Mouse (Mus musculus) liver, embryonic 12.5 days (tissue): ENCODE results near the gene St3gal3. TPM values are rescaled to one million over a fixed set of nuclear protein-coding genes. Genes with fewer than 3 reads are reported as not detected.

Source experiments
- ATAC-seq: fragments of 200-750 bp; cut with Nextera tagmentation; 2 replicates; pipeline ENCODE4 v1.8.0; 2017; ENCODE audit warnings: moderate number of reproducible peaks, mild to moderate bottlenecking, moderate library complexity
- H3K27ac ChIP-seq: fragments of 300-500 bp; sonication (generic); 2 replicates; pipeline ENCODE4 v1.5.1; 2016; ENCODE audit warnings: mild to moderate bottlenecking
- H3K27me3 ChIP-seq: fragments of 300-500 bp; sonication (generic); replicated peaks from 2 replicates; pipeline ENCODE4 v1.6.1; 2016; ENCODE audit warnings: mild to moderate bottlenecking, moderate library complexity
- H3K36me3 ChIP-seq: fragments of 300-500 bp; sonication (generic); 2 replicates; pipeline ENCODE4 v1.6.1; 2016; ENCODE audit warnings: mild to moderate bottlenecking, moderate library complexity
- H3K4me1 ChIP-seq: fragments of 300-500 bp; sonication (generic); 2 replicates; pipeline ENCODE4 v1.6.1; 2016
- H3K4me2 ChIP-seq: fragments of 300-500 bp; sonication (generic); 2 replicates; pipeline ENCODE4 v1.6.1; 2016; ENCODE audit warnings: mild to moderate bottlenecking, moderate library complexity
- H3K4me3 ChIP-seq: fragments of 300-500 bp; sonication (generic); 2 replicates; pipeline ENCODE4 v1.5.1; 2016; ENCODE audit warnings: mild to moderate bottlenecking, moderate library complexity
- H3K9ac ChIP-seq: fragments of 300-500 bp; sonication (generic); 2 replicates; pipeline ENCODE4 v1.6.1; 2016; ENCODE audit warnings: mild to moderate bottlenecking, moderate library complexity
- H3K9me3 ChIP-seq: fragments of 300-500 bp; sonication (generic); replicated peaks from 2 replicates; pipeline ENCODE4 v1.6.1; 2016; ENCODE audit warnings: mild to moderate bottlenecking, moderate library complexity
- WGBS: fragments of 180-500 bp; shearing (Covaris S2); methylation state at CpG from one replicate; pipeline ENCODE4 v1.1.7; 2016; ENCODE audit not compliant: insufficient replicate concordance; 5-methylcytosine and 5-hydroxymethylcytosine counted together
- polyA plus RNA-seq: library from polyadenylated mRNA; unstranded; fragments of >200 nt; fragmentation: Nextera tagmentation; extraction: Ambion mirVana; gene quantifications from 2 replicates; pipeline ENCODE4 v1.2.1, GENCODE M21; 2016

The St3gal3 gene
- 2.0 and 2.9 TPM in 2 replicates for polyA plus RNA-seq

DNA sequence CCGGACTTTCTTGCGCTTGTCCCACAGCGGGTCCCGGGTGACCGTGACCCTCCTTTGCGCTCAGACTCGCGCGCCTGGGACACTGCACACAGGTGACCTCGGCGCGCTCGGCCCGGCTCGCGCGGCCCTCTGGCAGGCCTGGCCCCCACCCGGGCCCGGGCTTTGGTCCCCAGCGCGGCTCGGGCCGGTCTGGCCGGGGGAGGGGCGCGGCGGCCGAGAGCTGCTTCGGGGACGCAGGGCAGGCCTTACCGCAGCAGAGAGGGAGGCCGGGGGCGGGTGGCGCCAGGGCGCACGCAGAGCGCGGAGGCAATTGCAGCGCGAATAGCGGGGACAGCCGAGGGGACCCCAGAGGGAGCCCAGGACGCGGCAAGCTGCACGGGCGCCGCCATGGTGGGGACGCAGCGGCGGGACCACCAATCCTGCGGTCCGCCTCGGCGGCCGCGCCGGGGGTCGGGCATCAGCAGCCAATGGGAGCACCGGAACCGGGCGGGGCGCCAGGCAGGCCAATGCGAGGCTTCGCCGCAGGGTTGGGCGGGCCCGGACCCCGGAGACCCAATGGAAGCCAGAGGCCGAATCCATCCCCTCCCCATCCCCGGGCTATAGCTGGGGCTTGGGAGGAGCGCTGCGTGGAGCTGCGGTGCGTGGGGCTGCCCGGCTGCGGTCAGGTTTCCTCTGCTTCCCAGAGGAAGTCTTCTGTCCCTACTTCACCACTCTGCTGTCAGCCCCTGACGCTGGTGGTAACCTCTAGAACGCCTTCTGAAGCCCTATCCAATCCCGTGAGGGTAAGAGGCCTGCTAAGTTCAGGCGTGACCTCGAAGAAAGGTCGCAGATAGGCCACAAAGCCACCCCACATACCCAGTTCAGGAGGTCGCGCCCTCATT lies at the start of gene St3gal3:
St3gal3 (minus strand) TSS at position 430 of the 881 bp plus-strand sequence.
- Histone ChIP-seq H3K36me3 (peaks cover 36% of the 10 kb centered on the region), H3K4me3 (peak within 1 kb of the TSS; percentile 98), H3K9me3 (no peaks in the 10 kb centered on the region), H3K4me1 (peaks cover 34% of the 10 kb centered on the region), H3K4me2 (peak within 1 kb of the TSS; percentile 98), H3K27ac (peak within 1 kb of the TSS; percentile 81), H3K9ac (peak within 1 kb of the TSS; percentile 93), H3K27me3 (no peaks in the 10 kb centered on the region)
- WGBS = under 1% methylated on average over 71 of the region's 84 CpGs
- peak; percentile 99 for ATAC-seq

DNA sequence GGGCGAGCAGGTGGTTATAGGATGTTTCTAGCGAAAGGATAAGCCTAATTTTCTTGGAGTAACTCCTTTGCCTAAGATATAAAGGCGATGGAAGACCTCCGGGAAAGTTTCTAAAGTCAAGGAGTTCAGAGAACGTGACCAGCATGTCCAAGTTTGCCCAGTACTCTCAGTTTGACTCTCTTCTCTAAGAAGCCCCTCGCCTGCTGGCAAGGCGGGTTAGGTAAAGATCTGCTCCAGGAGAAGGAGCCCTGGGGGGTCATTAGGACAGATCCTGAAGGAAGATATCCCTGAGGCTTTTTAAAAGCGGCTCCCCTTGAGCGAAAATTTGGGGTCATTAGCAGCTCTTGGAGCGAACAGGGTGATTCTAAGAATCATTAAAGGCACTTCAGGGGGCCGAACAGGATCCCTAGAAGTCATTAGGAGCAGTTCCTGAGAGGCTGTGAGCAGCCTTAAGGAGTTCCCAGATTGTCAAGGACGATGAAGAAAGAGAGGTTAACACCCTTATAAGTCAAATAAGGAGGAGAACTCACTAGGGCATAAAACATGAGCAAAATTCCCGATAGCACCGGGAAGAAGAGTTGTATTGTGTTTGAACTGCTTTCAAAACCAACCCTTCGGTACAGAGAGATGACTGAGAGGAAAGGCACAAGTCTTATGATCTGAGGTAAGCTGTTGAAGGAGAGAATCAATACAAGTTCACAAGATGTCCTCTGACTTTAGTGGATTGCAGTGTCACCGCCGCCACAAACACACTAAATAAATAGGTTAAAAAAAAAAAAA lies 45.8 kb upstream of the St3gal3 start:
- H3K4me2 ChIP-seq = peak overlapping the region; percentile 90
- no peaks in the 10 kb centered on the region for H3K27me3 ChIP-seq
- H3K4me3 ChIP-seq = peak overlapping the region; percentile 75
- 19% methylated on average over 17 of the region's 17 CpGs for WGBS
- peak overlapping the region; percentile 89 for H3K27ac ChIP-seq
- peak overlapping the region; percentile 79 for H3K9ac ChIP-seq
- ATAC-seq = no peak
- H3K36me3 ChIP-seq = peaks cover 19% of the 10 kb centered on the region
- H3K9me3 ChIP-seq = no peaks in the 10 kb centered on the region
- peaks cover 16% of the 10 kb centered on the region for H3K4me1 ChIP-seq

DNA sequence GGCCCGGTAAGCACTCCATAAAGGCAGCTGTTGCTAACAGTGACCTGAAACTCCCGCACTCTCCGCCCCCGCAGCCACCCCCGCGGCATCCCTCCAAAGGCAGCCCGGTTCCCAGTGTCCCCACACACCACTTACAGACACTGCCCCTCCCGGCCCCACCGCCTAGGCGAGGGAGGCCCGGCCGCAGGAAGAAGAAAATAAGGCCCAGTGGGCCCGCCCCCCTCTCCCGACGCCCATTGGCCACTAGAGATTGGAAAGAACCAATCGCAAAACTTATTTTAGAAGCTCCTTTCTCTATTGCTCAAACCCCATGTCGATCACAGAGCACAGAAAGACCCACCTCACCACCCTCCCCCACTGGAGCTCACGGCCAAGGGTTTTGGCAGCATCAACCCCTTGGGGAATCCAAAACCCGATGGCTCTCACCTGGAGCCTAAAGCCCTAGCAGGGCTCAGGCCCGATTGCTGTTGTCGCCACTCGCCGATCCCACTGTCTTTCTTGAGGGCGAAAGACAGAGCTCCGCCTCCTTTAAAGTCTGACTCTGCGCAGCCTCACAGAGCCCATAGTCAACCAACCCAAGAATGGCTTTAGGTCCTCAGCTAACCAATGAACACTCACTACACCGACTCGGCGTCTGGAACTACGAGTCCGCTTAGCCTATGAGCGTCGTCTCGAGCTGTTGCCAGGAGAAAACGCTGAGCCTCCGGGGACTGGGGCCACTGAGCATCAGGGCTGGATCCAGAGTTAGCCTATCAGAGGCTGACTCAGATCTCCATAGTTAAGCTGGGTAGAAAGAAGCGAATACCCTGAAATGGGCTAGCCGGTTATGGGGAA lies 45.0 kb upstream of the St3gal3 start, which contains the start of gene Kdm4a:
Kdm4a (minus strand) TSS at position 577 of the 834 bp plus-strand sequence.
- Histone ChIP-seq H3K9me3 (no peaks in the 10 kb centered on the region), H3K36me3 (peaks cover 28% of the 10 kb centered on the region), H3K4me3 (peak within 1 kb of the TSS; percentile 75), H3K4me2 (peak within 1 kb of the TSS; percentile 90), H3K27ac (peak within 1 kb of the TSS; percentile 89), H3K9ac (peak within 1 kb of the TSS; percentile 79), H3K4me1 (peaks cover 16% of the 10 kb centered on the region), H3K27me3 (no peaks in the 10 kb centered on the region)
- WGBS = under 1% methylated on average over 38 of the region's 38 CpGs
- peak; percentile 99 for ATAC-seq

DNA sequence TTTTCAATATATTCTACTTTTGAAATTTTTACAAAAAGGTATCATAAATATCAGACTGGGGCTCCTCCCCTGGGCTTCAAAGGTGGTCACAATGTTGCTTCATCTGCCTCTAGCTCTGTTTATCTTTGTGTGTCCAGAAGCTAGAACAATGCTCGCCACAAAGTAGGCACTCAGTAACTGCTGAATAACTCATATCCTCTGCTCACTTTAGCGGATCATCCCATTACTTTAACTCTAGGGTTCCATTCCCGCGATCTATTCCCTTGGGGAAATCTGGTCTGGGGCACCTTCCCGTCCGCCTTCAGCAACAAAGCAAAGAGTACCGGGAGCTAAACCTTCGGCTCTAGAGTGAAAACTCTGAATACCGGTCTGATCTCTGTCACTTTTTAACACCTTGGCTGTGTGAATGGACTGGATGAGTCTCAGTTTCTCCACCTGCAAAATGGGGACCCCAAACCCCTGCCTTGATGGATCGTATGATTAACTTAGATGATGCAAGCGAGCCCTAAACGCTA lies 44.3 kb upstream of the St3gal3 start:
- peak overlapping the region; percentile 89 for H3K27ac ChIP-seq
- peak overlapping the region; percentile 75 for H3K4me3 ChIP-seq
- H3K36me3 ChIP-seq = peaks cover 34% of the 10 kb centered on the region
- peak overlapping the region; percentile 79 for H3K9ac ChIP-seq
- H3K4me1 ChIP-seq = peaks cover 16% of the 10 kb centered on the region
- 1% methylated on average over 12 of the region's 12 CpGs for WGBS
- ATAC-seq = no peak
- H3K4me2 ChIP-seq = peak overlapping the region; percentile 90
- no peaks in the 10 kb centered on the region for H3K27me3 ChIP-seq
- H3K9me3 ChIP-seq = no peaks in the 10 kb centered on the region

DNA sequence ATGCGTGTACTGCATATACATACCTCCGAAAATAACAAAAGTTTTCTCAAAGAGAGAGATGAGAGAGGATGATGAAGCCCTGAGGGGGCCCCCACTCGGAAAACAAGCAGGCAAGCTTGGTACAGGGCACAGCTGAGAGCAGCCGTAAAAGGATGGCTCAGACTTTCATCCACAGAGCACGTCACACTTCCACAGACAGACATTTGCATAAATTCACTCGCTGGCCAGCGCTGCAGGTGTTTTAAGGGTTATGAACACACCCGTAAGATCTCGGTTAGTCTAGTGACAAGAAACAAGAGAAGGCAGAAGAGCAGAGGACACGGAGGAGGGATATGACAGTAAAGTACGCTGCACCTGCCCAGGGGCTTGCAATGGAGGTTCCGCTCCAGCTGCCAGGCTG lies 37.7 kb upstream of the St3gal3 start:
- Histone ChIP-seq H3K36me3 (peaks cover 99% of the 10 kb centered on the region), H3K4me3 (no peak overlapping the region), H3K4me1 (no peaks in the 10 kb centered on the region), H3K27ac (no peak overlapping the region), H3K9me3 (no peaks in the 10 kb centered on the region), H3K27me3 (no peaks in the 10 kb centered on the region), H3K9ac (no peak overlapping the region), H3K4me2 (no peak overlapping the region)
- ATAC-seq = no peak
- WGBS = 91% methylated on average over 12 of the region's 12 CpGs

DNA sequence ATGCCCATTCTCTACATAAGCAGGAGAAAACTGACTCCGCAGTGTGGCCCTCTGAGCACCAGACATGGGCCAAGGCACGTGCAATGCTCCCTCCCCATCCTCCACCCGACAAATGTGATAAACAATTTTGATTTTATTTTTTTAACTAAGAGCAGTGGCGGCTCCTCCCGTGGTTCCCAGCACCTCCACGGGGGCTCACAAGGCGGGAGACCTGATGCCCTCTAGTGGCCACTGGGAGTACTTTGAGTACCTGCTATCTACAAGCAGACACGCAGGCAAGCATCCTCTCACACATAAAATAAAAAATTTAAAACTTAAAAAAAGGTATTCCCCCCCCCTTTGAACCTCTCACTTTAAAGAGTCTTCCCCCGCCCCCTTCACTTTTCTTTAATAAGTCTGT lies 36.3 kb upstream of the St3gal3 start:
- no peaks in the 10 kb centered on the region for H3K4me1 ChIP-seq
- no peaks in the 10 kb centered on the region for H3K9me3 ChIP-seq
- 73% methylated on average over 9 of the region's 9 CpGs for WGBS
- H3K4me3 ChIP-seq = no peak overlapping the region
- no peak overlapping the region for H3K27ac ChIP-seq
- peaks cover 99% of the 10 kb centered on the region for H3K36me3 ChIP-seq
- no peak for ATAC-seq
- H3K27me3 ChIP-seq = no peaks in the 10 kb centered on the region
- H3K4me2 ChIP-seq = no peak overlapping the region
- H3K9ac ChIP-seq = no peak overlapping the region

DNA sequence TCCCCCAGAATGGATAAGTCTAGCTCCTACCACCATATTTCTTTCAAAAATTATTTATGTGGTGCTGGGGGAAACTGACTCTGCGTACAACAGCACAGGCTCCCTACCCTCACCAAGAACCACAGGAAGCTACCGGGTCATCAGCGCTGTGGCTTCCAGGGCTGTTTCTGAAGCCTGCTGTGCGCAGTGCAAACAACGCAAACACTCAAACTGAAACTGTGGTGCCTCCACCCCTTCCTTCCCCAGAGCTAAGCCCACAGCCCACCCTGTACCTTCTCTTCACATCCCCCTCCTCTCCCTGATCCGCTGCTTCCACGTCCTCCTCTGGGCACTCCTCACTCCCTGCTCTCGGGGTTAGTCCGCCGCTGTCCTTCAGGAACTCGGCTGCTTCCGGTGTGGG lies 27.4 kb upstream of the St3gal3 start:
- WGBS = 85% methylated on average over 12 of the region's 12 CpGs
- Histone ChIP-seq H3K4me3 (no peak overlapping the region), H3K4me2 (no peak overlapping the region), H3K9me3 (no peaks in the 10 kb centered on the region), H3K9ac (no peak overlapping the region), H3K36me3 (peaks cover 98% of the 10 kb centered on the region), H3K4me1 (no peaks in the 10 kb centered on the region), H3K27ac (no peak overlapping the region), H3K27me3 (no peaks in the 10 kb centered on the region)
- ATAC-seq = no peak

DNA sequence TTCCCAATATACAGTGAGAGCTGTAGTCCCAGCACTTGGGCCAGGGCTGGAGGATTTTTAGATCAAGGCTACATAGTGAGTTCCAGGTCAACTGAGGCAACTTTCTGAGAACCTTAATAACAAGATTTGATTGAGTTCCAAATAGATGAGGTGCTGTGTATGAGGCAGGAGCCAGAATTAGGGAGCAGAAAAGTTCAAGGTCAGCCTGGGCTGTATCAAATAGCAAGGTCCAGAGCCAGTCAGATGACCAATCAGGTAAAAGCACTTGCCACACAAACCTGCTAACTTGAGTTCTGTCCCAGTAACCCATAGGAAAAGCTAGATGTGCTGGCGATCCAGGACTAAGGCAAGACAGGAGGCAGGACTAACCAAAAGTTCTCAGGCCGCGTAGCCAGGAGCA lies 23.0 kb upstream of the St3gal3 start:
- Histone ChIP-seq H3K4me2 (no peak overlapping the region), H3K27me3 (no peaks in the 10 kb centered on the region), H3K4me1 (peaks cover 13% of the 10 kb centered on the region), H3K9ac (no peak overlapping the region), H3K4me3 (no peak overlapping the region), H3K27ac (no peak overlapping the region), H3K9me3 (no peaks in the 10 kb centered on the region), H3K36me3 (peaks cover 97% of the 10 kb centered on the region)
- ATAC-seq = no peak
- 83% methylated on average over 3 of the region's 3 CpGs for WGBS

DNA sequence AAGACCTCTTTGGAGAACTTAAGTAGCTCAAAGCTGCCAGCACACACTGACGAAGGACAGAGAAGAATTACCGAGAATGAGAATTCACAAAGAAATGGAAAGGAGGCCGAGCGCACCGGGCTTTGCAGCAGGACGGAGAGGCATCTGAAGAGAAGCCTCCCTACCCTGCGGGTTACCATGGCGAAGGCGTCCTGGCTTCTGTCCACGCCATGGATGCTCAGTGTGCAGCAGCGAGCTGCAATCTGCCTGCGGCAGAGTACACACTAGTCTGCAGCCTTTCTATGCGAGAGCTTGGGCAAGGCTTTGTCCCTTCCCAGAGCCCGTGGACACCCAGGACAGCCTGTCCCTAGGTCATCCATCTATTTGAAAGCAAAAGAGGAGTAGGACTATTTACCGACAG lies 21.8 kb upstream of the St3gal3 start:
- Histone ChIP-seq H3K27me3 (no peaks in the 10 kb centered on the region), H3K4me3 (no peak overlapping the region), H3K4me1 (peaks cover 13% of the 10 kb centered on the region), H3K9ac (no peak overlapping the region), H3K27ac (no peak overlapping the region), H3K36me3 (peaks cover 97% of the 10 kb centered on the region), H3K9me3 (no peaks in the 10 kb centered on the region), H3K4me2 (no peak overlapping the region)
- ATAC-seq = no peak
- WGBS = 89% methylated on average over 15 of the region's 15 CpGs

DNA sequence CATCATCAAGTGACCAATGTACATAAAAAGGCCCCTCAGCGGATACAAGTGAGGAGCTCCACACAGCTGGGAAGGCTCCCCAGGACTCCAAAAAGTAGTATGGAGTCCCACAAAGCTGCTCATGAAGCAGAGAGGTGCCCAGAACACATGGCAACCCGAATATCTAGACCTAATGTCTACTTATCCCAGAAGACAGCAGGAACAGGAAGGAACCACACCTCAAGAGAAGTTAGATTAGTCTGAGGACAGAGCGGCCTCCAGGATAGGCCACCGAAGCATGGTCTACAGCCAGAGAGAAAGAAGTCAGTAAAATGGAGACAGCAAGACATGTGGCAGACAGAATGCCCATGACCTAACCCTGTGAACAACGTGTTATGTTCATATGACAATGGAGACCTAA lies 20.2 kb upstream of the St3gal3 start:
- H3K9me3 ChIP-seq = no peaks in the 10 kb centered on the region
- H3K27me3 ChIP-seq = no peaks in the 10 kb centered on the region
- no peak overlapping the region for H3K4me3 ChIP-seq
- ATAC-seq = no peak; the same call in 1 of the 2 replicates
- H3K9ac ChIP-seq = no peak overlapping the region
- H3K27ac ChIP-seq = 0 out of 2 replicates have a peak overlapping the region, but pooled peaks have one; percentile 18
- 56% methylated on average over 5 of the region's 5 CpGs for WGBS
- no peak overlapping the region for H3K4me2 ChIP-seq
- peaks cover 13% of the 10 kb centered on the region for H3K4me1 ChIP-seq
- H3K36me3 ChIP-seq = peaks cover 96% of the 10 kb centered on the region

DNA sequence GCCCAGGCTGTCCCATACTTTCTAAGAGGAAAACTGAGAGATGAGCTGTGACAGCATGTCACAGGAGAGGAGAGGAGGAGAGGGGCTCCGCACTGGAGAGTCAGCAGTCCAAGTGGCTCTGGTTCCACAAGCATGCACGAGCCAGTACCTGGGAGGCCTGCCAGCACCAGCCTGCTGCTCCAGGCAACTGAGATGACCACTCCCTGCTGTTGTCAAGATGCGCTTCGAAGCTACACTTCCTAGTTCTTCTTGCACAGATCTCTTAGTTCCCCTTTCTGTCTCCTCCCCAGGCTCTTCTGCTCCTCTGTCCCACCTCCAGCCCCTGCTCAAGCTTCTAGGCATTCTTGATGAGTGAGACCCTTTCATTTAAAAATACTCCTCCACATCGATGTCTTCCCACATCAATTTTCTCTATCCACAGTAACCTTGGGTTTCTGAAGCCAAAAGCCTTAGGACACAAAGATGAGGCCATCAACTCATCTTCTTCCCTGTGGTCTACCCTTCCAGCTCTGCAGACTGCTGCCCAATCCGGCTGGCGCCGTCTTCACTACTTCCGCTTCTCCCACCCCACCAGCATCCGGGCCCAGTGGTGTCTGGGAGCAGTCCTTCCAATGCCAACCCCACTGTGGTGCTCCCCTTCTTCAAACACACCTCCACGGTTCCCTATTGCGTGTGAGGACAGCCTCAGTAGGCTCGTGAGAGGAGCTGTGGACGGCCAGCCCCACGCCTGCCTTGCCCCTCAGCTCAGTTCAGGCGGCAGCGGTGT lies 17.5 kb upstream of the St3gal3 start:
- Histone ChIP-seq H3K36me3 (peaks cover 97% of the 10 kb centered on the region), H3K4me1 (peaks cover 28% of the 10 kb centered on the region), H3K4me3 (no peak overlapping the region), H3K27me3 (no peaks in the 10 kb centered on the region), H3K9ac (no peak overlapping the region), H3K27ac (no peak overlapping the region), H3K9me3 (no peaks in the 10 kb centered on the region), H3K4me2 (no peak overlapping the region)
- 78% methylated on average over 17 of the region's 17 CpGs for WGBS
- ATAC-seq = no peak
